Mouse (Mus musculus): ENCODE data around the gene 4933430I17Rik.
A peak's percentile ranks its signal among the peaks of the same experiment; 100 is the strongest.
"Not testable (repeated sequence)": the region's sequence is repeated elsewhere in the genome, so short reads cannot be mapped to it uniquely, and the experiment has no call there.

Gene 4933430I17Rik

GRCm38 (mm10) chr4:62544801-62545200, 19.6 kb downstream of the 4933430I17Rik start:
- no peak for DNase-seq (ENCODE audit: low spot score in 2 of 2)

GRCm38 (mm10) chr4:62551966-62552365, 26.8 kb downstream of the 4933430I17Rik start:
- DNase-seq (ENCODE audit: low spot score in 2 of 2): no peak

- no peak for DNase-seq (ENCODE audit: low spot score in 2 of 2)
These were observed 32.3 kb downstream of the 4933430I17Rik start for GRCm38 (mm10) chr4:62557436-62557835.

GRCm38 (mm10) chr4:62559797-62560329, 34.7 kb downstream of the 4933430I17Rik start, which contains the start of gene Rgs3:
TSS of gene Rgs3 (plus strand) at chr4:62559847.
- DNase-seq (ENCODE audit: low spot score in 2 of 2): no peak

- DNase-seq (ENCODE audit: low spot score in 2 of 2): peak; percentile 58 to 70
These were observed 35.9 kb downstream of the 4933430I17Rik start for GRCm38 (mm10) chr4:62560963-62561629.

GRCm38 (mm10) chr4:62561630-62562001, 36.4 kb downstream of the 4933430I17Rik start:
- DNase-seq (ENCODE audit: low spot score in 2 of 2): no peak

- no peak for DNase-seq (ENCODE audit: low spot score in 2 of 2)
These were observed 36.8 kb downstream of the 4933430I17Rik start for GRCm38 (mm10) chr4:62562006-62562405.

- no peak for DNase-seq (ENCODE audit: low spot score in 2 of 2)
These were observed 41.4 kb downstream of the 4933430I17Rik start for GRCm38 (mm10) chr4:62566530-62566929.

- no peak for DNase-seq (ENCODE audit: low spot score in 2 of 2)
These were observed 42.5 kb downstream of the 4933430I17Rik start for GRCm38 (mm10) chr4:62567696-62568095.

- no peak for DNase-seq (ENCODE audit: low spot score in 2 of 2)
These were observed 43.2 kb downstream of the 4933430I17Rik start for GRCm38 (mm10) chr4:62568359-62568758.

- DNase-seq (ENCODE audit: low spot score in 2 of 2): no peak
These were observed 44.4 kb downstream of the 4933430I17Rik start for GRCm38 (mm10) chr4:62569603-62570002.

- DNase-seq (ENCODE audit: low spot score in 2 of 2): no peak
These were observed 44.9 kb downstream of the 4933430I17Rik start for GRCm38 (mm10) chr4:62570029-62570428.

GRCm38 (mm10) chr4:62582365-62583264, 57.4 kb downstream of the 4933430I17Rik start:
- DNase-seq (ENCODE audit: low spot score in 2 of 2): no peak

- peak; percentile 19 to 32 for DNase-seq (ENCODE audit: low spot score in 2 of 2)
These were observed 58.3 kb downstream of the 4933430I17Rik start for GRCm38 (mm10) chr4:62583265-62584092.

GRCm38 (mm10) chr4:62587067-62587466, 61.9 kb downstream of the 4933430I17Rik start:
- no peak for DNase-seq (ENCODE audit: low spot score in 2 of 2)

GRCm38 (mm10) chr4:62590878-62591277, 65.7 kb downstream of the 4933430I17Rik start:
- DNase-seq (ENCODE audit: low spot score in 2 of 2): no peak

- DNase-seq (ENCODE audit: low spot score in 2 of 2): no peak
These were observed 66.2 kb downstream of the 4933430I17Rik start for GRCm38 (mm10) chr4:62591326-62591725.

- DNase-seq (ENCODE audit: low spot score in 2 of 2): not testable (repeated sequence)
These were observed 68.5 kb downstream of the 4933430I17Rik start for GRCm38 (mm10) chr4:62593546-62594240.

- DNase-seq (ENCODE audit: low spot score in 2 of 2): no peak
These were observed 69.3 kb downstream of the 4933430I17Rik start for GRCm38 (mm10) chr4:62594442-62594841.

GRCm38 (mm10) chr4:62596051-62596450, 70.9 kb downstream of the 4933430I17Rik start:
- DNase-seq (ENCODE audit: low spot score in 2 of 2): no peak

All from urinary bladder, postnatal 36 days (tissue).